Mouse (Mus musculus) limb, embryonic 13.5 days (tissue): ENCODE results near the gene Nufip2. TPM values are rescaled to one million over a fixed set of nuclear protein-coding genes. Genes with fewer than 3 reads are reported as not detected.

Experiments used
- ATAC-seq: fragments of 200-750 bp; cut with Nextera tagmentation; 2 replicates; pipeline ENCODE4 v1.8.0; 2017; ENCODE audit warnings: low read depth, moderate number of reproducible peaks, moderate TSS enrichment; ENCODE audit not compliant: low FRiP score
- H3K27ac ChIP-seq: fragments of 300-500 bp; sonication (generic); 2 replicates; pipeline ENCODE4 v1.5.1; 2015; ENCODE audit warnings: inconsistent platforms, mild to moderate bottlenecking, moderate library complexity
- H3K27me3 ChIP-seq: fragments of 300-500 bp; sonication (generic); 2 replicates; pipeline ENCODE4 v1.6.1; 2015; ENCODE audit warnings: mild to moderate bottlenecking, inconsistent platforms
- H3K36me3 ChIP-seq: fragments of 300-500 bp; sonication (generic); 2 replicates; pipeline ENCODE4 v1.6.1; 2015; ENCODE audit warnings: inconsistent platforms, mild to moderate bottlenecking, moderate library complexity
- H3K4me1 ChIP-seq: fragments of 300-500 bp; sonication (generic); 2 replicates; pipeline ENCODE4 v1.6.1; 2015; ENCODE audit warnings: inconsistent platforms
- H3K4me2 ChIP-seq: fragments of 300-500 bp; sonication (generic); replicated peaks from 2 replicates; pipeline ENCODE4 v1.6.1; 2015; ENCODE audit warnings: inconsistent platforms, mild to moderate bottlenecking, moderate library complexity
- H3K4me3 ChIP-seq: fragments of 300-500 bp; sonication (generic); 2 replicates; pipeline ENCODE4 v1.5.1; 2015; ENCODE audit warnings: moderate library complexity, mild to moderate bottlenecking, inconsistent platforms
- H3K9ac ChIP-seq: fragments of 300-500 bp; sonication (generic); 2 replicates; pipeline ENCODE4 v1.6.1; 2015; ENCODE audit warnings: mild to moderate bottlenecking, inconsistent platforms
- H3K9me3 ChIP-seq: fragments of 300-500 bp; sonication (generic); 2 replicates; pipeline ENCODE4 v1.6.1; 2016; ENCODE audit warnings: inconsistent platforms
- WGBS: fragments of 180-500 bp; shearing (Covaris S2); methylation state at CpG from one replicate; pipeline ENCODE4 v1.1.7; 2015; 5-methylcytosine and 5-hydroxymethylcytosine counted together
- polyA plus RNA-seq: library from polyadenylated mRNA; unstranded; fragments of >200 nt; fragmentation: Nextera tagmentation; extraction: Ambion mirVana; gene quantifications from 2 replicates; pipeline ENCODE4 v1.2.1, GENCODE M21; 2015

Nufip2 gene
- polyA plus RNA-seq, 1 experiment from 2014 or later: 4.7 TPM

DNA sequence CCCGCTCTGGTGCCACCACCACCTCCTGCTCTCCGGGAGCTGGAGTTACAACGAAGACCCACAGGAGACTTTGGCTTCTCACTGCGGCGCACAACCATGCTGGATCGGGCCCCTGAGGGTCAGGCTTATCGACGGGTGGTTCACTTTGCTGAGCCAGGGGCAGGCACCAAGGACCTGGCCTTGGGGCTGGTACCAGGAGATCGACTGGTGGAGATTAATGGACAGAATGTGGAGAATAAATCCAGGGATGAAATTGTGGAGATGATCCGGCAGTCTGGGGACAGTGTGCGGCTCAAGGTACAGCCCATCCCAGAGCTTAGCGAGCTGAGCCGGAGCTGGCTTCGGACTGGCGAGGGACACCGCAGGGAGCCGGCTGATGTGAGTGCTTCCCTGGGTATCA is 92.0 kb downstream of the Nufip2 start:
- Histone ChIP-seq H3K27ac (no peak overlapping the region), H3K4me1 (peaks cover 14% of the 10 kb centered on the region), H3K27me3 (no peaks in the 10 kb centered on the region), H3K4me3 (no peak overlapping the region), H3K9me3 (no peaks in the 10 kb centered on the region), H3K4me2 (no peak overlapping the region), H3K36me3 (peaks cover 31% of the 10 kb centered on the region), H3K9ac (no peak overlapping the region)
- ATAC-seq: no peak
- 90% methylated on average over 17 of the region's 17 CpGs for WGBS

DNA sequence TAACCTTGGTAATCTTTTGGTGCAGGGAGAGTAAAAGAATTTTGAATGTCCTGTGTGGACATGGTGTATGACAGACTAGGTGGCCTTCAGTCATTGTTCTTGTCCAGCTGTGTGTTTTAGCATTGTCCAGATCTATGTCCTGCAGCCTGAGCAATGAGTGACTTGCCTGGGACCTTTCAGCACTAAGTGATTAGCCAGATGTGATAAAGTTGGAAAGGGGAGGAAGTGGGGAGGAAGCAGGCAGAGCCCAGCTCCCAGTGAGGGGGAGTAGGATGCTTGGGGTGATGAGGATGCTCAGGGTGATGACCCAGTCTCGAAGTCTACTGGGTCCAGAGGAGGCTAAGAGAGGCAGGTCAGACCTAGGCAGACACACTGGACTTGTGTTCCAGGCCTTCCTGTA is 93.3 kb downstream of the Nufip2 start:
- Histone ChIP-seq H3K4me1 (peaks cover 27% of the 10 kb centered on the region), H3K9ac (no peak overlapping the region), H3K9me3 (no peaks in the 10 kb centered on the region), H3K27me3 (no peaks in the 10 kb centered on the region), H3K4me3 (no peak overlapping the region), H3K36me3 (peaks cover 31% of the 10 kb centered on the region), H3K4me2 (no peak overlapping the region), H3K27ac (no peak overlapping the region)
- 85% methylated on average over 1 of the region's 1 CpGs for WGBS
- no peak for ATAC-seq

DNA sequence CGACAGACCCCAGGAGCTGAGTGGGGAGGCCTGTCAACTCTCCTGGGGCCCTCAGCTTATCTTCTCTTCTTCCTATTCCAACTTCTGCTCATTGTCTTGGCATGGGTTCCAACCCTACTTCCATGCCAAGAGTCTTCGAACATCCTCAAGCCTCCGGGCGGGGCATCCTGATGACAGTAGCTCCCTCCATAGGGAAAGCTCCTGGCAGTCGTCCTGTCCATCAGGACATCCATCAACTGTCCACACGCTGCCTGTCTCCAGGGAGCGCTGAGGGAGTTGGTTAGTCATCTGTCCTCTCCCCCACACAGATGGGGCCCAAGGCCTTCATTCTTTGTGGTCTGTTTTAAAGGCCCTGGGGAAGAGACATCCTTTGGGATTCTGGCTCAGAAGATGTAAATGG is 95.1 kb downstream of the Nufip2 start:
- Histone ChIP-seq H3K27ac (no peak overlapping the region), H3K4me3 (no peak overlapping the region), H3K4me1 (peaks cover 39% of the 10 kb centered on the region), H3K9ac (no peak overlapping the region), H3K9me3 (no peaks in the 10 kb centered on the region), H3K27me3 (no peaks in the 10 kb centered on the region), H3K4me2 (no peak overlapping the region), H3K36me3 (peaks cover 35% of the 10 kb centered on the region)
- ATAC-seq: no peak
- WGBS: 80% methylated on average over 7 of the region's 7 CpGs

DNA sequence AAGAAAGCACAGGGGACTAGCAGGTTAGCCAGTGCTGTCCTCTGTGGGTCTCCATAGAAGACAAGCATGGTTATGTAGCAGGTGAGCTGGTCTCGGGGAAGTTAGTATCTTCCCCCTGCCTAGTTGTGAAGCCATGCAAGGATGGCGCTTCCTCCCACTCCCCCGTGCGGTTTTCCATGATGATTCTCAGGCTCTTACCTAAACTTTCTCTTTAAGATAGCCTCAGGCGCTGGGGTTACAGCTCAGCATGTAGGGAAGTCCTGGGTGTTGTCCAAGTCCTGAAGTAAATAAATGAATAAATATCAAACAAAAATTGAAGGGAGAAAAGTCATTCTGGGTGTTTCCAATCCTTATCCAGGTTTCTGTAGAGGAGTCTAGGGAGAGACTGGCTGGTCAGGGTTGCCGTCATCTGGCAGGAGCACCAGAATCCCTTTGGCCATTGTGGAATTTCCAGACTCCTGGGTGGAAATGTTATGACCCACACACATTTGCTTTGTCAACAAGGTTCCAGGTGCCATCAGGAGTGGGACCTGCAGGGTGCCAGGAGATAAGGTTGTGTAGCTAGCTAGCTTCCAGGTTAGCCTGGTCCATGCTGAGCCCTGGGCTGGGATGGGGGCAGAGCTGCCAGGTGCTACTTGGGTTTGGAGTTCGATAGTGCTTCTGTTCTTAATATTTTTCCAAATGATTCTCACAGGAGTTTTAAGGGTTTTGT is 96.3 kb downstream of the Nufip2 start:
- H3K4me3 ChIP-seq: no peak overlapping the region
- no peak overlapping the region for H3K27ac ChIP-seq
- no peaks in the 10 kb centered on the region for H3K9me3 ChIP-seq
- 83% methylated on average over 7 of the region's 7 CpGs for WGBS
- H3K9ac ChIP-seq: no peak overlapping the region
- no peak overlapping the region for H3K4me2 ChIP-seq
- H3K36me3 ChIP-seq: peaks cover 33% of the 10 kb centered on the region
- ATAC-seq: no peak
- no peaks in the 10 kb centered on the region for H3K27me3 ChIP-seq
- H3K4me1 ChIP-seq: peaks cover 41% of the 10 kb centered on the region

DNA sequence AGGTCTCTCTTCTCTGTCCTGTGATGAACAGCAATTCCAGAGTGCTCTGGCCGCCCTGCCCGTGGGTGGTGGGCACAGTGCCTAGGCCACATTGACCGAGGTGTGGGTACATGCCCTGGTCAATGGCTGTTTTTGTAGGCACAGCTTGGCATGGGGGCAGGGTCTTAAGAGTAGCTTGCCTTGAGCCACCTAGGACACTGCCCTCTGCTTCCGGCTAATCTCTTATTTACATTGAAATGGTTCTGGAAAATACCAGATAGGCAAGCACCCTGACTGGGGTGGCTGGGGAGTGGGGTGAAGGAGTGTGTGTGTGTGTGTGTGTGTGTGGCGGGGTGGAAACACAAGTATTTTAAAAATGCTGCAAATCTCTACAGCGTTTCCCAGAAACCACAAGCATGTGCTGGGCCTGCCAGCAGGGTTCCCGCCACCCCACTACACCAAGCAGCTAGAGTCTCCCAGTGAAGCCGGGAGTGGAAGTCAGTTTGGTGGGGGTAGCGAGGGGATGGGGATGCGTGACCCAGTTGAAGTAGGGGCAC is 97.3 kb downstream of the Nufip2 start:
- Histone ChIP-seq H3K4me1 (peaks cover 41% of the 10 kb centered on the region), H3K4me3 (no peak overlapping the region), H3K27ac (peak overlapping the region; percentile 87), H3K36me3 (peaks cover 23% of the 10 kb centered on the region), H3K9ac (peak overlapping the region; percentile 57), H3K4me2 (peak overlapping the region; percentile 24; the same call in 1 of the 2 replicates), H3K9me3 (no peaks in the 10 kb centered on the region), H3K27me3 (no peaks in the 10 kb centered on the region)
- ATAC-seq: no peak
- 69% methylated on average over 10 of the region's 10 CpGs for WGBS

DNA sequence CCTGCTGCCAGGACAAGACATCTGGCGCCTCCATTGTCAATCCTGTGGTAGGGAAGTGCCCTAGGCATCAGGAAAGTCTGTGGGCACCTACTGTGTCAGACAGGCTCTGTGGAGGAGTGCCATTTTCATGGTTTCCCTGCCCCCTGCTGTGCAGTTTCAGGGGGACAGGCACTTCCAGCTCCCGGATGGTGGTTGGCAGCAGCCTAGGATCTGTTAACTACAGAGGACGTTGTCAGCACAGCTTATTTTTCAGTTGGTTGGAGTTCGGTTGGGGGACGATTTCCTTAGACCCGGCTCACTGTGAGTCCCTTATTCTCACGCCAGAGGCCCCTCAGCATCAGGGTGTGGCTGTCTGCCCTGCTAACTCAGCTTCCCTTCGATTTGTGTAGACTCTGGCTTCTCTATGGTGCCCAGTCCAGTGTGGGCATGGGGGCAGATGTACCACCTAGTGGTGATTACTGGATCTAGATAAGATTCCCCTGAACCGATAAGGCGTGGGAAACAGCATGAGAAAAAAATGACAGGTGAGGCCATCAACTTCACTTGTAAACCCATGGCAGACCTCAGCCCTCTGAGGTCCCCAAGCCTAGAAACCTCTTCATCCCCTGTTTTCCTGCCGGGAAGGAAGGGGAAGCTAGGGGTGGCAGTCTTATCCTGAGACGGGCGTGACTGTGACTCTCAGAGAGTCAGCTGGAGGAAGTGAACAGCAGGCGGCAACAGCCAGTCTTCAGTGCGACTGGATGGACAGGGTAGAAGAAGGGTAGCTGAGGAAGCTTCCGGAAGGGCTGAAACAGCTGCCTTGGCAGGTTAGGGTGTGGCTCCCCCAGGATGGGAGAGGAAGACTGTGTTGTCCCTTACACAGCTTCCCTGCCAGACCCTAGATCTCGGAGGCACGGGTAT is 98.0 kb downstream of the Nufip2 start:
- no peak overlapping the region for H3K4me3 ChIP-seq
- H3K27me3 ChIP-seq: no peaks in the 10 kb centered on the region
- H3K4me1 ChIP-seq: peaks cover 41% of the 10 kb centered on the region
- ATAC-seq: no peak
- peak overlapping the region; percentile 24; the same call in 1 of the 2 replicates for H3K4me2 ChIP-seq
- peak overlapping the region; percentile 57 for H3K9ac ChIP-seq
- H3K9me3 ChIP-seq: no peaks in the 10 kb centered on the region
- H3K27ac ChIP-seq: peak overlapping the region; percentile 87
- H3K36me3 ChIP-seq: peaks cover 17% of the 10 kb centered on the region
- WGBS: 58% methylated on average over 18 of the region's 18 CpGs

DNA sequence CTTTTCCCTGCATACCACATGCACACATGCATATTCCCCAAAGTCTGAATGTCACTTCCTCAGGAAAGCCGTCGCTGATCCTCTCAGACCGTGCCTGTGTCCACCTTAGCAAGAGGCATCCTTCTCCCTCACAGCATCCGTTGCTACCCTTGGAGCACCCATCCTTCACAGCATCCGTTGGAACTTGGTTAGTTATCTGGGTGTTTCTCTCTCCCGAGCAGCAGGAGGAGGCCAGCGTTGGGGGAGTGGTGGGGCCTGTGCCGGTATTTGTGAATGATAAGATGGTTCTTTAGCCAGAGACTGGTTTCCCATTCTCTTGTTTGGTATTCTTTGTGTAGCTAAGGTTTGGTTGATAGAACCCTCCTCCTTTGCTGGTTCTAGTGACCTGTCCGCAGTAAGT is 98.9 kb downstream of the Nufip2 start:
- Histone ChIP-seq H3K4me1 (peaks cover 46% of the 10 kb centered on the region), H3K4me3 (no peak overlapping the region), H3K4me2 (no peak overlapping the region), H3K9me3 (no peaks in the 10 kb centered on the region), H3K36me3 (peaks cover 14% of the 10 kb centered on the region), H3K27me3 (no peaks in the 10 kb centered on the region), H3K27ac (peak overlapping the region; percentile 87), H3K9ac (no peak overlapping the region)
- whole genome bisulfite sequencing: 83% methylated on average over 9 of the region's 9 CpGs
- ATAC-seq: no peak

DNA sequence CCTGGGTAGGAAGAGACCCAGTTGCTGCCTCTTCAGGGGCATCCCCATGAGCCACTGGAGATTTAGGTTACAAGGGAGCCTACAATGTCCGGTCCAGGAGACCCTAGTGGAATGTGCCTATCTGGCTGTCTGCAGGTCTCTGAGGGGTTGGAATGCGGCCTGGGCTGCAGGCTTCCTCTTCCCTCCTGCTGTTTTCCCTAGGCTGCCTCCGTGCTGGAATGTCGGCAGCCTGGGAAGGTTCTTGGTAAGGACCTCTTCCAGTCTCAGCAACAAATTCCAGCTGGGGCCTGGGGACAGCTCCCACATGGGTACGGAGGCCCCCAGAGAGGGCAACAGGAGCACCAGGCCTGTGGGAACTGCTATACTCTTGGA is 99.4 kb downstream of the Nufip2 start:
- Histone ChIP-seq H3K9ac (peak overlapping the region; percentile 39; the same call in 1 of the 2 replicates), H3K27me3 (no peaks in the 10 kb centered on the region), H3K36me3 (peaks cover 14% of the 10 kb centered on the region), H3K9me3 (no peaks in the 10 kb centered on the region), H3K27ac (peak overlapping the region; percentile 87), H3K4me2 (0 out of 2 replicates have a peak overlapping the region, but pooled peaks have one; percentile 16), H3K4me1 (peaks cover 51% of the 10 kb centered on the region), H3K4me3 (no peak overlapping the region)
- 12% methylated on average over 5 of the region's 5 CpGs for WGBS
- ATAC-seq: no peak

DNA sequence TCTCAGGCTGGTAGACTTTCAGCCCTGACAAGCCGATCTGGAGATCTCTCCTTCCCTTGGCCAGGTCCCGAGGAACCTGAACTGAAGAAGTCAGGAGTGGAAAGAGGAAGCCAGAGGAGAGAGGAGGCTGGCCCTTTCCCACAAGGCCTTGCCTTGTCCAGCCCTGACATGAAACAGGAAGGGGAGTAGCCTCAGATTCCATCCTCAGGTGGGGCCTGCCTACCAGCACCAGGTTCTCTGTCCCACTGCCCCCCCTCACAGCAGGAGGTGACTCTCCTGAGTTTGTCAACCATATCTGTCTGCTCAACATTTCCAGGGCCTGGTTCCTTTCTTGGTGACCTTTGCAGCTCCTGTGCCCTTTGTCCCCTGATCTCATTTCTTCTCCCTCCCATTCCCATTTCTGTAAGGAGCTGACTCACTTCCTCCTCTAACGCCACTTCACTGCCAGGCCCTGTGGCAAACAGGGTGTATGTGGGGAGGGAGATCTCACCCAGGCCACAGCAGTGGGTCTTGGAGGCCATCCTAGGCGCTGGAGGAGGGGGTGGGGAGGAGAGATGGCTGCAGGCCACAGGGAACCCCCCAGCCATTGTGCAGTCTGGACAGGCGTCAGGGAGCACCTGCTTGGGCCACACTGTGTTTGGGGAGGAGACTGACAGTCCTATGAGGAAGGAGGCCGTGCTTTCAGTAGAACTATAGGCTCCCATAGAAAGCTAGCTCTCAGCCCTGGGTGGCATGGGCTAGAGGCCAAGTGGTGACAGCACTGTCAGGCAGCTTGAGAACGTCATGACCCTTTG is 100.0 kb downstream of the Nufip2 start:
- H3K4me3 ChIP-seq: no peak overlapping the region
- H3K4me1 ChIP-seq: peaks cover 57% of the 10 kb centered on the region
- no peak for ATAC-seq
- H3K4me2 ChIP-seq: 0 out of 2 replicates have a peak overlapping the region, but pooled peaks have one; percentile 16
- peaks cover 8% of the 10 kb centered on the region for H3K36me3 ChIP-seq
- peak overlapping the region; percentile 87 for H3K27ac ChIP-seq
- WGBS: 58% methylated on average over 7 of the region's 7 CpGs
- H3K27me3 ChIP-seq: no peaks in the 10 kb centered on the region
- H3K9ac ChIP-seq: peak overlapping the region; percentile 39
- H3K9me3 ChIP-seq: no peaks in the 10 kb centered on the region

DNA sequence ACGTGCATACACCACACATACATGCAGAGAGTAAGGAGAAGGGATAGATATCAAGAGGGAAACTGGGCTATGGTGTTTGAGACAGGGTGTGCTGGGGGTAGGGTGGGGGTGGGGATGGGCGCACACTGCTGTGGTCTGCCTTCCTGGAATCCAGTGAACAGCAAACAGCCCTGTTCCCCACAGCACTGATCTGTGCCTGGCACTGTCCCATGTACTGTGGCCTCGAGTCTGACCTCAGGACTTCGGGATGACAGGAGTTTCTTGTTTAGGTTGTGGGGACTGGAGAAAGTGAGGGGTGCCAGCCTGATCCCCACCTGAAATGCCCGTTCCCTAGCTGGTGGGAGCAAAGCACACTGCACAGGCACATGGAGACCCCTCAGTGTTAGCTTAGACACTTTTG is 101.8 kb downstream of the Nufip2 start, which contains the start of gene Gm10277:
TSS of gene Gm10277 (minus strand) at position 41 of the 400 bp plus-strand sequence.
- no peak for ATAC-seq
- no peaks in the 10 kb centered on the region for H3K27me3 ChIP-seq
- no peak within 1 kb of the TSS for H3K4me3 ChIP-seq
- H3K9ac ChIP-seq: no peak within 1 kb of the TSS
- H3K4me1 ChIP-seq: peaks cover 71% of the 10 kb centered on the region
- 77% methylated on average over 5 of the region's 5 CpGs for WGBS
- peak within 1 kb of the TSS; percentile 87; the same call in 1 of the 2 replicates for H3K27ac ChIP-seq
- peaks cover 5% of the 10 kb centered on the region; the same call in 1 of the 2 replicates for H3K36me3 ChIP-seq
- H3K9me3 ChIP-seq: no peaks in the 10 kb centered on the region
- H3K4me2 ChIP-seq: no peak within 1 kb of the TSS

DNA sequence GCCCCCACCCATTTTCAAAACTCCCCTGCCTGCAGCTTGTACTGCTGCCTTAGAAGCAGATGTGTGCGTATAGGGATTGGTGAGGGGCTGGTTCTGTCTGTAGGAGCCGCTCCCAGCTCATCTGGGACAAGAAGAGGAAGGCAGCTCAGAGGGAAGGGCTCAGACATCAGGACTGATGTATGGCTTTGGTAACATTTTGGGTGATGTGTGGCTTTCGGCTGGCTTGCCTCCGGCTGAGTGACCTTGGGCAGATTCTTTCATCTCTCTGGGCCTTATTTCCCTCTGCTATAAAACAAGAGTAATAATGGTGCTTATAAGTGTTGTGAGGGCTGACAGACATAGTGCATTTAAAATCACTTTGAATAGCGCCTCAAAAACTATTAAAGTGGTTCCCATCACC is 103.6 kb downstream of the Nufip2 start:
- Histone ChIP-seq H3K27me3 (no peaks in the 10 kb centered on the region), H3K4me2 (no peak overlapping the region), H3K9me3 (no peaks in the 10 kb centered on the region), H3K27ac (peak overlapping the region; percentile 49; the same call in 1 of the 2 replicates), H3K36me3 (peaks cover 5% of the 10 kb centered on the region; the same call in 1 of the 2 replicates), H3K9ac (no peak overlapping the region), H3K4me3 (no peak overlapping the region), H3K4me1 (peaks cover 62% of the 10 kb centered on the region)
- no peak for ATAC-seq
- WGBS: 69% methylated on average over 5 of the region's 5 CpGs
